Mouse (Mus musculus): ENCODE data around the gene Det1. TPM values are rescaled to one million over a fixed set of nuclear protein-coding genes. Genes with fewer than 3 reads are reported as not detected.

Gene Det1
- polyA plus RNA-seq, 2 experiments, result 15.6 to 18.6 TPM

DNA sequence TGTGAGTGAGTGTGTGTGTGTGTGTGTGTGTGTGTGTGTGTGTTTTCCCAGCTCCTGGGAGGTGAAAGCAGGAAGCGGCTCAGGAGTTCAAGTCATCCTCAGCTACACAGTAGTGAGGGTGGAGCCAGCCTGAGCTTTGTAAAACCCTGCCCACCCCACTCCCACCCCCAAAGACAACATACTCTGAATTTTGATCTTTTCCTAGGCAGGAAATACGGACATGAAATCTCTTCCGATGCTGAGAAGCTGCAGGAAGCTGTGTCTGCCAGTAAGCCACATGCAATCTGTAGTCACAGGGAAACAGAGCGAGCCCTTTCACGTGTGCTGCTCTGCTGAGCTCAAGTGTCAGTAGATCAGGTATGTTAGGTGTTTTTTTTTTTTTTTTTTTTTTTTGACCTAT is 21.7 kb upstream of the Det1 start:
- Histone ChIP-seq H3K27me3 (ENCODE audit: control insufficient read depth, insufficient read depth, low read length) (no peaks in the 10 kb centered on the region), H3K4me3 (replicated peaks; ENCODE audit: low read length) (no peak overlapping the region), H3K36me3 (ENCODE audit: control insufficient read depth, insufficient read depth, low read length) (no peaks in the 10 kb centered on the region), H3K4me2 (replicated peaks; ENCODE audit: low read depth, low read length, severe bottlenecking) (no peak overlapping the region), H3K4me1 (ENCODE audit: control insufficient read depth, insufficient read depth, low read length) (no peaks in the 10 kb centered on the region), H3K27ac (replicated peaks; ENCODE audit: low read depth, low read length) (no peak overlapping the region), H3K9me3 (ENCODE audit: control insufficient read depth, low read length) (no peaks in the 10 kb centered on the region), H3K9ac (ENCODE audit: low read depth, low read length, severe bottlenecking) (no peak overlapping the region)
- WGBS, result 64% methylated on average over 5 of the region's 5 CpGs
- TF ChIP-seq POLR2A (IDR thresholded peaks at IDR 0.05; ENCODE audit: borderline replicate concordance, extremely low read depth, insufficient read depth, insufficient read length), result no peak
- DNase-seq (ENCODE audit: low spot score), result no peak
- ATAC-seq (ENCODE audit: low FRiP score, low read depth), result no peak

DNA sequence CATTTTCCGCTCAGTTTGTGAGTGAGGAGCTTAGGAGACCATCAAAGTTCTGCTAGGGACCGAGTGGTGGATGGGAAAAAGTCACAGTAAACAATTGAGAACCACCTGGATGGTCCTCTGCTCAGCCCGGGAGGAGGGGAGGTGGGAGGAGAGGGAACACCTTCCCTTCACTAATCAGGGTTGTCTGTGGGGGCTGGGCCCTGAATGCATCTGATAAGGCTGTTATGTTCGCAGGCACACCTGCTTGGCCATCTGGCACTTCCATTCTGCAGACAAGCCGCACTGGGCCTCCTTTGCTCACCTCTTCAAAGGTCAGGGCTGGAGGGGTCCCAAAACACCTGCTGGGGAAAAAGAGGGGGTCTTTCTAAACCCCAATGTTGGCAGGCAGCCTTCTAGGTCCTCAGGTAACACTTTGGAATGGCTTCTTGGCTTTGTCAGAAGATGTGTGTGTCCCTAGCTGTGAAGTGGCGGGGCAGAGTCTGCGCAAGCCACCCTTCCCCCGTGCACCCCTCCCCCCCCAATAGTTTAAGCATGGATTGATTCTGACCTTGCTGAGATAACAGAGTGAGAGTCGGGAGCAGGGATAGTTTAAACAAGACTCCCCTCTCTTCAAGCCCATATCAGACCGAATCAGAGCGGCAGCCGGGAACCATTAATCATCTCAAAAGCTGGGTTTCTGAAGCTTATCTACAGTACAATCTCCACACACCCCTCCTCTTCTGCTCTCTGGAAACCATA is 18.3 kb upstream of the Det1 start:
- Histone ChIP-seq H3K9ac (ENCODE audit: low read depth, low read length, severe bottlenecking) (no peak overlapping the region), H3K4me2 (replicated peaks; ENCODE audit: low read depth, low read length, severe bottlenecking) (no peak overlapping the region), H3K36me3 (ENCODE audit: control insufficient read depth, insufficient read depth, low read length) (no peaks in the 10 kb centered on the region), H3K4me1 (ENCODE audit: control insufficient read depth, insufficient read depth, low read length) (no peaks in the 10 kb centered on the region), H3K27ac (replicated peaks; ENCODE audit: low read depth, low read length) (no peak overlapping the region), H3K27me3 (ENCODE audit: control insufficient read depth, insufficient read depth, low read length) (no peaks in the 10 kb centered on the region), H3K4me3 (replicated peaks; ENCODE audit: low read length) (no peak overlapping the region), H3K9me3 (ENCODE audit: control insufficient read depth, low read length) (no peaks in the 10 kb centered on the region)
- ATAC-seq (ENCODE audit: low FRiP score, low read depth), result no peak
- no peak for DNase-seq (ENCODE audit: low spot score)
- TF ChIP-seq POLR2A (IDR thresholded peaks at IDR 0.05; ENCODE audit: borderline replicate concordance, extremely low read depth, insufficient read depth, insufficient read length), result no peak
- WGBS, result 59% methylated on average over 12 of the region's 12 CpGs

DNA sequence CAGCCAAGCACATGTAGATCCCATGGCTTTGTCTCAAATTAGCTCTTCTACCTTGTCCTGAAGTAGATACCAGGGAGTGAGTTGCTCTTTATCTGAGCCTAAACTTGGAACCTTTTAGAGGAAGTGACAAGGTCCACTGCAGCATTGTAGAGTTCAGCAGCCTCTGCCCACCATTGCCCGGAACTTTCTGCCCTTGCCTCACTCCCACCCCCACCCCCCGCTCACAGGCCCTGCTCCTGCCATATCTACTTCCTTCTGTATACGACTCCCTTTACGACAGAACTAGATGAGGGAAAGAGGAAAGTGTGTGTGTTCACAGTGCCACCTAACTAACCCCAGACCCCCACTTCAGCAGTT is 17.4 kb upstream of the Det1 start:
- Histone ChIP-seq H3K4me3 (replicated peaks; ENCODE audit: low read length) (no peak overlapping the region), H3K27ac (replicated peaks; ENCODE audit: low read depth, low read length) (no peak overlapping the region), H3K36me3 (ENCODE audit: control insufficient read depth, insufficient read depth, low read length) (no peaks in the 10 kb centered on the region), H3K4me1 (ENCODE audit: control insufficient read depth, insufficient read depth, low read length) (no peaks in the 10 kb centered on the region), H3K27me3 (ENCODE audit: control insufficient read depth, insufficient read depth, low read length) (no peaks in the 10 kb centered on the region), H3K4me2 (replicated peaks; ENCODE audit: low read depth, low read length, severe bottlenecking) (no peak overlapping the region), H3K9me3 (ENCODE audit: control insufficient read depth, low read length) (no peaks in the 10 kb centered on the region), H3K9ac (ENCODE audit: low read depth, low read length, severe bottlenecking) (no peak overlapping the region)
- DNase-seq (ENCODE audit: low spot score), result no peak
- TF ChIP-seq POLR2A (IDR thresholded peaks at IDR 0.05; ENCODE audit: borderline replicate concordance, extremely low read depth, insufficient read depth, insufficient read length), result no peak
- ATAC-seq (ENCODE audit: low FRiP score, low read depth), result no peak
- WGBS, result 58% methylated on average over 4 of the region's 4 CpGs

DNA sequence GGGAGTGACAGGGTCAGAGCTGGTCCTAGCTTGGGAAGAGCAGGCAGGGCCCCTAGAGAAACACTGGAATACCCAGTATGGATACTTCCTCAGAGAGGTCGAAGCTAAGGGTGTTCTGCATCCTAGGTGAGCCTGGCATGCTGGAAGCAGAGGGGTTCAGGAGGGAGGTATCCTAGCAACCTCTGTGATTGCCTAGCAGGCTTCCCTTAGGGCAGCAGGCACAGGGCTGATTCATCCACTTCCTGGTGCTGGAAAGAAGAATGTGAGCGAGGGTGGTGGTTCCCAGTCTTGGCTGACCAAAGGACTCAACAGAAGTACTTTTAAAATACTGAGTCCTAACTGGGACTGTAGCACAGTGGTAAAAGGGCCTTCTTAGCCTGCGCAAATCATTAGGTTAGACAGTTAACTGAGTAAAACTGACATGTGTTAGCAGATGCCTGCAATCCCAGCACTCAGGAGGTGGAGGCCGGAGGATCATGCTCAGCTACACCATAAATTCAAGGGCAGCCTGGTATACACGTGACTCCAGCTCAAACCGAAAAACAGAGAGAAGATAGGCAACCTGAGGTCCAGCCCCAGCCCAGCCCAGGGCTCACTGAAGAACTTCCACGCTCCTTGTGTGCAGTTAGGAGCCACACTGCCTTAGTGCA is 16.9 kb upstream of the Det1 start:
- H3K4me3 ChIP-seq (replicated peaks; ENCODE audit: low read length), result no peak overlapping the region
- TF ChIP-seq POLR2A (IDR thresholded peaks at IDR 0.05; ENCODE audit: borderline replicate concordance, extremely low read depth, insufficient read depth, insufficient read length), result no peak

DNA sequence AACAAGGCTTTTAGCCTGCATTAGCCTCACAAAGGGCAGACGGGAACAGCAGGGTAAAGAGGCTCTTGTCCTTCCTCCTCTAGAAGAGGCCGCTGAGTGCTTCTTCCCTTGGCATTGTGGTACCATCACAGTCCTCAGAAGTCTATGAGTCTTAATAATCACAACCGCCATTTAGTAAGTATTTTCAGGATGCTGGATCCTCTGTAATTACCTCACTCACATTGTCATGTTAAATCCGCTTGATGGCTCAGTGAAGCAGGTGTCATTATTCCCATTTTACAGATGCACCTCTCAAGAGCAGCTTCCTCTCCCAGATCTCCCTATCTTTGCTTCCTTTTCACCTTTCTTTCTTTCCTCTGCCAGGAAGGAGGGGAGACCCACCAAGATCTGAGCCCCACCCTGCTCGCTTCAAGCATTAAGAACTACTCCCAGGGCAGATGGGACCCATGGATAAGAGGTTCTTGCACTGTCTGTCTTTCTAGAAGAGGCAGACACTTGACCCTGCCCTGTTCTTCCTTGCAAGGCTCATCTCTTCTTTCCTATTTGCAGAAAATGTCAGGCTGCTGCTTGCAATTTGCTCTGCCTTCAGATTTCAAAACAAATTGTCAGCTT is 8.1 kb upstream of the Det1 start:
- TF ChIP-seq POLR2A (IDR thresholded peaks at IDR 0.05; ENCODE audit: borderline replicate concordance, extremely low read depth, insufficient read depth, insufficient read length), result no peak
- WGBS, result 66% methylated on average over 5 of the region's 5 CpGs

More for the DNA sequence above, 16.9 kb upstream of the Det1 start:
- H3K4me2 ChIP-seq (replicated peaks; ENCODE audit: low read depth, low read length, severe bottlenecking), result no peak overlapping the region
- 71% methylated on average over 7 of the region's 7 CpGs for WGBS
- H3K9me3 ChIP-seq (ENCODE audit: control insufficient read depth, low read length), result no peaks in the 10 kb centered on the region
- H3K27ac ChIP-seq (replicated peaks; ENCODE audit: low read depth, low read length), result no peak overlapping the region
- no peaks in the 10 kb centered on the region for H3K27me3 ChIP-seq (ENCODE audit: control insufficient read depth, insufficient read depth, low read length)
- no peak for DNase-seq (ENCODE audit: low spot score)
- no peaks in the 10 kb centered on the region for H3K4me1 ChIP-seq (ENCODE audit: control insufficient read depth, insufficient read depth, low read length)
- no peaks in the 10 kb centered on the region for H3K36me3 ChIP-seq (ENCODE audit: control insufficient read depth, insufficient read depth, low read length)
- ATAC-seq (ENCODE audit: low FRiP score, low read depth), result no peak
- H3K9ac ChIP-seq (ENCODE audit: low read depth, low read length, severe bottlenecking), result no peak overlapping the region

More for the DNA sequence above, 8.1 kb upstream of the Det1 start:
- Histone ChIP-seq H3K9me3 (ENCODE audit: control insufficient read depth, low read length) (no peaks in the 10 kb centered on the region), H3K4me2 (replicated peaks; ENCODE audit: low read depth, low read length, severe bottlenecking) (no peak overlapping the region), H3K9ac (ENCODE audit: low read depth, low read length, severe bottlenecking) (no peak overlapping the region), H3K4me1 (ENCODE audit: control insufficient read depth, insufficient read depth, low read length) (no peaks in the 10 kb centered on the region), H3K27me3 (ENCODE audit: control insufficient read depth, insufficient read depth, low read length) (no peaks in the 10 kb centered on the region), H3K27ac (replicated peaks; ENCODE audit: low read depth, low read length) (no peak overlapping the region), H3K36me3 (ENCODE audit: control insufficient read depth, insufficient read depth, low read length) (no peaks in the 10 kb centered on the region), H3K4me3 (replicated peaks; ENCODE audit: low read length) (no peak overlapping the region)
- ATAC-seq (ENCODE audit: low FRiP score, low read depth) (no peak), DNase-seq (ENCODE audit: low spot score) (no peak)

All from limb, embryonic 14.5 days (tissue).